Mouse (Mus musculus) cerebral cortex, adult 2 months (tissue): ENCODE measurements around the gene Ctnnbl1.

Source experiments
- WGBS: fragments of 180-500 bp; shearing (Covaris S2); methylation state at CpG from one replicate; pipeline ENCODE4 v1.1.7; 2018; 5-methylcytosine and 5-hydroxymethylcytosine counted together

Ctnnbl1 gene

GRCm38 (mm10) chr2:157940586-157941185, 203.5 kb downstream of the Ctnnbl1 start:
- 50% methylated on average over 18 of the region's 18 CpGs for WGBS
